Mouse (Mus musculus): ENCODE results near the gene Irs3.

Gene Irs3

GRCm38 (mm10) chr5:137654746-137655145, 9.2 kb upstream of the Irs3 start:
- DNase-seq = peak; percentile 67

DNA sequence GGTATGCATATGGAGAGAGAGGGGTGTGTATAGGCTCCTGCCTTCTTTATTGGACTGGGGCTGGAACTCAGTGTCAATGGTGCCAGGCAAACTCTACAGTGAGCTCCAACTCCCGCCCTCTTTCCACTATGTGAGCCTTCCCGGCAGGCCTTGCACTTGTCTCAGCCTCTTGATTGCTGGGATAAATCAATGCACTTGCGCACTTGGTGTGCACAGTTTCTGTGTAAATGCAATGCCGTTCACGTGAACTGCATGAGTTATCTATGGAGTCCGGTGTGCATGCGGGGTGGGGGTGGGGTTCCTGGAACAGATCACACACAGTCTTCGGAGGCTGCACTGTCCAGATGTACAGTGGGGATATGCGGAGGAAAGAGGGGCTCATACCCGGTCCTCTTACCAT, 7.9 kb upstream of the Irs3 start:
- DNase-seq = no peak

- DNase-seq = peak; percentile 82
Measured at GRCm38 (mm10) chr5:137652474-137652873, 7.0 kb upstream of the Irs3 start.

GRCm38 (mm10) chr5:137649669-137650571, 4.4 kb upstream of the Irs3 start:
- DNase-seq = peak; percentile 53

DNA sequence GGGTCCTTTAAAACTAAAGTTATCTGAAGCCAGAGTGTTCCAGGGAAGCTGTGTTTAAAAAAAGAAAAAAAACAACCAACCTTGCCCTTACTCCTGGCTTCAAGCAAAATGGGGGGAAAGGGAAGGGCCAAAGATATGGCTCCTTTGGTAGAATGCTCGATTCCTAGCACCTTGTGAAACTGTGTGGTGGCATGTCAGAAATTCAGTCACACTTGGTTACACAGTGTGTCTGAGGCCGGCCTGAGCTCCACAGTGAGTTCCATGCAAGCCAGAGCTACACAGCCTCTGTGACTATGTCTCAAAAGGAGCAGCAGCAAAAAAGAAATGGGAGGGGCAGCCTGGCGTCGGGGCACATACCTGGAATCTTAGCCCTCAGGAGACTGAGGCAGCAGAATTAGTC, 3.7 kb upstream of the Irs3 start:
- DNase-seq = no peak

DNA sequence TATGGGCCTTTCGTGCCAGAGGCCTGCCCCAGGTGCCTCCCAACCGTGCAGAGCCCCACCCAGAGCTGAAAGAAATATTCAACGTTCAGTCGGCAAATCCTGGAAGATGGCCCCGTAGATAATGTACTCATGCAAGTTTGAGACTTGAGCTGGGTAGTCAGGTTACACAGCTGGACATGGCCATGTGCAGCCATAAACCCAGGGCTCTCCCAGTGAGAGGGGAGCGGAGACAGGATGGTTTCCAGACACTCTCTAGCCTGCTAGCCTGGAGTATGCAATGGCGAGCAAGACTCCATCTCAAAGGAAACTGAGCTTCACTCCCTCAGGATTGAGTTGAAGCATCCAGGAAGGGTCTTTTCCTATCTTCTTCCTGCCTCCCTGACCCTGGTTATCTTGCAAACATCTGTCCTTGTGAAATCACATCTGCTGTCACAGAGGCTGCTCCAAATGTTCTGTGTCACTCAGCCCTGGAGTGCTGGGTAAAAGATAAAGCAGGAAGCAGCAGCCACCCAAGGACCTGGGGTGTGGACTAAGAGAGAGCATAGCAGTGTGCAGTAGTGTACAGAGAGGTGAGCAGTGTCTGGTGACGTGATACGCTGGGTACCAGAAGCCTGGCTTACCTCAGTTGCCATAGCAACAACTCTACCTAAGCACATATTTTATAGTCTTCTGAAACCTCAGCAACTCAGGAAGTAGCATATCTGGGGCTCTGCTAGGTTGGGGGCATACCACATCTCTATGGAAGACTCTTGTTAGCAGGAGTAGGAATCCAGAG, 2.5 kb upstream of the Irs3 start:
- no peak for DNase-seq

DNA sequence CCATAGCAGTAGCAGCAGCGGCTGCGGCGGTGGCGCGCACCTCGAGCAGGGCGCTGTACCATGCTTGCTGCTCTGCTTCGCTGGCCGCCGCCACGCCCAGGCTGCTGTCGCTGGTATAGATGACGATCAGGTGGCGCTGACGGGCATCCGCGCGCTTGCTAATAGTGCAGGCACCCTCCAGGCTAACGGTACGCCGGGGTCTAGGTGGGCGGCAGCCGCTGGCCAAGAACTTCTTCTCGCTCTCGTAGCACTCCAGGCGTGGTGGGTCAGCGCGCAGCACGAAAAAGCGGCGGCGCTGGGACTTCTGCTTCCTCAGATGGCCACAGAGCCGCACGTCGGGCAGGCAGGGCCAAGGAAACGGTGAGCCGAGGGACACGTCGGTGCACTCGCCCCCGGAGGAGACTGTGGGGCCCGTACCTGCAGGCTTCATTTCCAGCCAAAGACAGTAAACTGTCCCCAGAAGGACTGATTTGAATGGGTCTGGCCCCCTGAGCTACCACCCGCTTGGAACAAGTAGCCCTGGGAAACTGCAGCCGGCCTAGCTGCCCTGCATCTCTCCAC, 343 bp downstream of the Irs3 start:
- peak; percentile 68 for DNase-seq

- DNase-seq = no peak
Measured at GRCm38 (mm10) chr5:137644484-137644883, 1.0 kb downstream of the Irs3 start.

DNA sequence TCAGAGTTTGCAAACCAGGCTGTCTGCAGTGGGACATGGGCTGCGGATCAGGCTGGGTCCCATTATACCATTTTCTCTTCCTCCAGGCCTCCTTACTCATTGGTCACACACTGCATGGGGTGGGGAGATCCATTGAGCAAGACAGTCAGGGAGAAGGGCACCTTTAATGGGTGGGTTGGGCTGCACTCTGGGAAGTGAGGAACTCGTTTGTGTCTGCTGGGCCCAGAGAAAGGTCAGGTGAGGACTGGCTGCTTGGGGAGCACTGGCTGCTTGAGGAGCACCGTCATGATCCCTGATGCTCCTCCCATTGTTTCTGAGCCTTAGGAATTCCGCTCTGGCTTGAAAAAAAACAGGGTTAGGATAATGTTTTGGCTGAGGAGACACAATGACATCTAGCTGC, 2.6 kb downstream of the Irs3 start:
- no peak for DNase-seq

- peak; percentile 84 for DNase-seq
Measured at GRCm38 (mm10) chr5:137641054-137641453, 4.5 kb downstream of the Irs3 start, which contains the start of gene Sap25. TSS of gene Sap25 (plus strand) at chr5:137641334.

- no peak for DNase-seq
Measured at GRCm38 (mm10) chr5:137639472-137639871, 6.0 kb downstream of the Irs3 start.

DNA sequence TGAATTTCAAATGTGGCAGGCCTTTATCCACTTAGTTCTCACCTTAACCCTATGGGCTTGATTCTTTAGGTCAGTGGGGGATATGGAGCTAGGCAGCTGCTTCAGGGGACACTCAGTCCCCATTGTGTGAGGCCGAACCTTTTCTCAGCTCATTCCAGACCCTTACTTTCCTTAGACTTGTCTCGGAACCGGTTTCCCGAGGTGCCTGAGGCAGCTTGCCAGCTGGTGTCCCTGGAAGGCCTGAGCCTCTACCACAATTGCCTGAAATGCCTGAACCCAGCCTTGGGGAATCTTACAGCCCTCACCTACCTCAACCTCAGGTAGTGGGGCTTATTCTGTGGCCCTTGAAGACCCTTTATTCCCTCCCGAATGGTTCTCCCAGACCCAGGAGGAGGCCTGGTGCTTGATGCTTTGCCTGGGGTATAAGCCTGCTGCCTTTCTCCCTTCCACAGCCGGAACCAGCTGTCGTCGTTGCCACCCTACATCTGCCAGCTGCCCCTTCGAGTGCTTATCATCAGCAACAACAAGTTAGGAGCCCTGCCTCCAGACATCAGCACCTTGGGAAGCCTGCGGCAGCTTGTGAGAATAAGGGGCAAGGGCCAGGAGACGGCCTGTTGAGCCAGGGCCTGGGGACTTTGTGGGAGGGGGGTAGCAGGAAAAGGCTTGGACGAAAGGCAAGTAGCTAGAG, 12.0 kb downstream of the Irs3 start:
- DNase-seq = no peak

GRCm38 (mm10) chr5:137631591-137631990, 13.9 kb downstream of the Irs3 start:
- DNase-seq = no peak

- DNase-seq = peak; percentile 85
Measured at GRCm38 (mm10) chr5:137631171-137631570, 14.3 kb downstream of the Irs3 start.

DNA sequence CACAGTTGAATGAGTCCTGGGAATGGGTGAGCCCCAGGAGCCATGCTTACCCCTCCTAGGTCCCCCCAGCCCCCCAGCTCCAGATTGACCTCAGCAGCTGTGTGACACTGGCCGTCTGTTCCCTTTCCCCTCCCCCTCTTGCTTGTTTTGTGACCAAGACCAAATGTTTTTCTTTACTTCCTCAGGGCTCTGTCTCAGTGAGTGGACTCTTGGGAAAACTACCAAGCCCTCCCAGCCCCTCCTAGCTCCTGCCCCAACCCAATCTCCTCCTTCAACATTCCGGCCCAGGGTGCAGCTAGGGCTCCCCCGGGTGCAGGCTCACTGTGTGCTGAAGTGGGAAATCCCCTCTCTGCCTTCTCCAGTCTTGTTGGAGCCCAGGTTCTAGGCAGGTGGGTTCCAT, 14.9 kb downstream of the Irs3 start:
- peak; percentile 58 for DNase-seq

- peak; percentile 70 for DNase-seq
Measured at GRCm38 (mm10) chr5:137629906-137630545, 15.5 kb downstream of the Irs3 start.

DNA sequence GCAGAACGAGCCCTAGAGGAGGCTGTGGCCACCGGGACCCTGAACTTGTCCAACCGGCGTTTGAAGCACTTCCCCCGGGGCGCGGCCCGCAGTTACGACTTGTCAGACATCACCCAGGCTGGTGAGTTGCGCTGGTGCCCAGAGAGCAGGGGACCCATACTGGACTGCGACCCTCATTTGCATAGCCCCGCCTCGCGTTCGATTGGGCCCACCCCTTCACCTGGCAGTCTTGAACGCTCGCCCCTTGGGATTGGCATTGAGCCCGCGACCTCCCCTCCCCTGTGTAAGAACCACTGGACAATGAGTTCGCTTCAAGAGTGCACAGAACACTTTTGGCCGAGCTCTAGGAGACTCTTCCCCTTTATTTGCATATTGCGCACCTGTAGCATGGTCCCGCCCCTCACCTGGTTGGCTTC, 16.2 kb downstream of the Irs3 start:
- DNase-seq = no peak

DNA sequence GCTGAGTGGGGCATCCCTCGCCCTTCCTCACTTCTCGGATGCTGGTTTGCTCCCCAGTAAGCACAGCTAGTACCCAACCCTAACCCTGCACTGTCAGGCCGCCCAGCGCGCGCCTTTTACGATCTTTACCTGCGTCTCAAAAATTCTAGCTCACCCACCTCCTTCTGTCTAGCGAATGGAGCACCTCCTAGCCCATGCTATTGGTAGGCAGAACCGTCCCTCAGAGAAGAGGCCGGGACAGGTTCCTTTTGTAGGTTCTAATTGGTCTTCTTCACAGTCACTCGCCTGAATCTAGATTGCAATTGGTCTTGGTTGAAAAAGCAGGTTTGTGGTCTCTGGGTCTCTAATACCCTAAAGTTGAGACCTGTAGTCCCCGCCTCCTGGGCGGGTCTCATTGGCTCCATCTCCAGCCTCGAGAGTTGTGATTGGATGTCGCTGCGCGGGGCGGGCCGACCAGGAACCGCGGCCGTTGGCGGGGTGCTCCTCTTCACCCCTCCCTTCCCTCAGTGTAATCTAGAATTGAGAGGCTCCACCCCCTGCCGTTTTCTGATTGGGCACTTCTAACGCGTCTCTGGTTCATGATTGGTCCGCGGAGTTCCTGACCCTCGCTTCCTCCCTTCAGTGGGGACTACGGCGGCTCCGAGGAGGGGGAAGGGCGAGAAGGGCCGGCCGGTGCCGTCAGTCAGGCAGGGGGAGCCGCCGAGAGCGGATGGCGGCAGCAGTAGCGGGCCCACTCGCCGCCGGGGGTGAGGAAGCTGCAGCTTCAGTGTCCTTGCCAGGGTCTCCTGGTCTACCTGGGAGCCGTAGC, 16.8 kb downstream of the Irs3 start, which contains the start of the genes Fbxo24, Lrch4 and Gm20605:
Gene Fbxo24, minus strand, starts transcription at position 505 of the 808 bp plus-strand sequence.
Gene Lrch4, plus strand, starts transcription at position 624 of the 808 bp plus-strand sequence.
Gene Gm20605, plus strand, starts transcription at position 678 of the 808 bp plus-strand sequence.
- DNase-seq = peak; percentile 98

DNA sequence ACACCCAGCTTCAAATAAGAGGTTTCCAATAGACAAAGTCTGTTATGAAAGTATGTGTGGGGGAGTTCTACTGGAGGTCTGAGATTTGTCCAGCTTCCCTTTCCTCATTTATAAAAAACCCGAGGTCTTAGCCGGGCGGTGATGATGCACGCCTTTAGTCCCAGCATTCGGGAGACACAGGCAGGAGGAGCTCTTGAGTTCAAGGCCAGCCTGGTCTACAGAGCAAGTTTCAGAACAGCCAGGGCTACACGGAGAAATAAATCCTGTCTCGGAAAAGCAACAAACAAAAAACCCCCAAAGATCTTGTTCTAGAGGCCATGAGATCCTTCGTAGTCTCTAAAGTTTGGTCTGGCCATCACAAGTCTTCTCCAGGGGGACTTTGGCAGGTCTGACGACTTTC, 17.5 kb downstream of the Irs3 start:
- no peak for DNase-seq

- no peak for DNase-seq
Measured at GRCm38 (mm10) chr5:137623937-137624530, 21.5 kb downstream of the Irs3 start.

- DNase-seq = no peak
Measured at GRCm38 (mm10) chr5:137615347-137615746, 30.2 kb downstream of the Irs3 start.
